Mouse (Mus musculus) large intestine, adult 2 months (tissue): ENCODE data around the gene Dars2. TPM values are rescaled to one million over a fixed set of nuclear protein-coding genes. Genes with fewer than 3 reads are reported as not detected.
A peak's percentile ranks its signal among the peaks of the same experiment; 100 is the strongest.

Experiments used
- DNase-seq: peaks from one replicate; pipeline ENCODE4 v3.0.0-alpha.2; 2012; ENCODE audit warnings: low read depth, low spot score
- WGBS: fragments of 180-500 bp; shearing (Covaris S2); methylation state at CpG from one replicate; pipeline ENCODE4 v1.1.7; 2018; 5-methylcytosine and 5-hydroxymethylcytosine counted together
- polyA plus RNA-seq: library from polyadenylated mRNA; depleted of rRNA; stranded (reverse); fragments of >200 nt; gene quantifications from 2 replicates; pipeline ENCODE4 v1.2.3, GENCODE M21; 2012; rRNA removed

The Dars2 gene
- polyA plus RNA-seq, result 24.1 and 26.5 TPM in 2 replicates

- DNase-seq, result peak; percentile 98
- under 1% methylated on average over 57 of the region's 57 CpGs for WGBS
Measured at GRCm38 (mm10) chr1:161070352-161071271, at the start of gene Dars2, which contains the start of gene Cenpl. Dars2 (minus strand) TSS chr1:161070658. Cenpl (plus strand) TSS chr1:161070713.

GRCm38 (mm10) chr1:161114591-161114990, 44.1 kb upstream of the Dars2 start:
- DNase-seq, result no peak

GRCm38 (mm10) chr1:161109216-161109615, 38.8 kb upstream of the Dars2 start:
- WGBS, result 89% methylated on average over 8 of the region's 8 CpGs
- no peak for DNase-seq

- 91% methylated on average over 1 of the region's 1 CpGs for WGBS
Measured at GRCm38 (mm10) chr1:161103842-161104241, 33.4 kb upstream of the Dars2 start.

GRCm38 (mm10) chr1:161099721-161100405, 29.4 kb upstream of the Dars2 start:
- WGBS, result 94% methylated on average over 4 of the region's 4 CpGs
- DNase-seq, result no peak

More at GRCm38 (mm10) chr1:161103842-161104241, 33.4 kb upstream of the Dars2 start:
- DNase-seq, result no peak

GRCm38 (mm10) chr1:161077243-161077642, 6.8 kb upstream of the Dars2 start:
- no peak for DNase-seq
- 82% methylated on average over 3 of the region's 3 CpGs for WGBS

- WGBS, result 23% methylated on average over 6 of the region's 6 CpGs
- peak; percentile 61 for DNase-seq
Measured at GRCm38 (mm10) chr1:161076238-161076637, 5.8 kb upstream of the Dars2 start.

- WGBS, result under 1% methylated on average over 12 of the region's 12 CpGs
- no peak for DNase-seq
Measured at GRCm38 (mm10) chr1:161071272-161071620, 788 bp upstream of the Dars2 start.

GRCm38 (mm10) chr1:161063351-161063750, 7.1 kb downstream of the Dars2 start:
- DNase-seq, result no peak
- WGBS, result 81% methylated on average over 1 of the region's 1 CpGs

GRCm38 (mm10) chr1:161057164-161057563, 13.3 kb downstream of the Dars2 start:
- DNase-seq, result no peak
- WGBS, result 96% methylated on average over 1 of the region's 1 CpGs

- WGBS, result 87% methylated on average over 3 of the region's 3 CpGs
Measured at GRCm38 (mm10) chr1:161046972-161047371, 23.5 kb downstream of the Dars2 start.

GRCm38 (mm10) chr1:161041261-161042020, 29.0 kb downstream of the Dars2 start:
- 87% methylated on average over 7 of the region's 7 CpGs for WGBS
- no peak for DNase-seq

More at GRCm38 (mm10) chr1:161046972-161047371, 23.5 kb downstream of the Dars2 start:
- DNase-seq, result no peak

GRCm38 (mm10) chr1:161040855-161041254, 29.6 kb downstream of the Dars2 start:
- DNase-seq, result no peak

- 54% methylated on average over 1 of the region's 1 CpGs for whole genome bisulfite sequencing
- DNase-seq, result no peak
Measured at GRCm38 (mm10) chr1:161040426-161040770, 30.1 kb downstream of the Dars2 start.

GRCm38 (mm10) chr1:161039741-161040425, 30.6 kb downstream of the Dars2 start:
- 28% methylated on average over 3 of the region's 3 CpGs for WGBS

GRCm38 (mm10) chr1:161038968-161039721, 31.3 kb downstream of the Dars2 start:
- 38% methylated on average over 3 of the region's 3 CpGs for WGBS
- DNase-seq, result no peak

More at GRCm38 (mm10) chr1:161039741-161040425, 30.6 kb downstream of the Dars2 start:
- DNase-seq, result no peak

- no peak for DNase-seq
- WGBS, result 23% methylated on average over 3 of the region's 3 CpGs
Measured at GRCm38 (mm10) chr1:161038004-161038403, 32.5 kb downstream of the Dars2 start.

GRCm38 (mm10) chr1:161037599-161037998, 32.9 kb downstream of the Dars2 start:
- no peak for DNase-seq
- WGBS, result 20% methylated on average over 3 of the region's 3 CpGs

- 0% methylated on average over 1 of the region's 1 CpGs for WGBS
- no peak for DNase-seq
Measured at GRCm38 (mm10) chr1:161037026-161037425, 33.4 kb downstream of the Dars2 start.
